Mouse (Mus musculus) cerebellum, adult 2 months (tissue): ENCODE data around the gene Tnip3. TPM values are rescaled to one million over a fixed set of nuclear protein-coding genes. Genes with fewer than 3 reads are reported as not detected.

Experiments used
- DNase-seq, 2 experiments: peaks; one replicate each; pipeline ENCODE4 v3.0.0; 2021
- H3K27ac ChIP-seq: fragments of 200-500 bp; 2 replicates; pipeline ENCODE4 v1.5.1; 2012; ENCODE audit warnings: low read length, control low read depth, inconsistent platforms; ENCODE audit not compliant: insufficient read depth
- H3K27me3 ChIP-seq: fragments of 200-500 bp; 2 replicates; pipeline ENCODE4 v1.6.1; 2012; ENCODE audit warnings: inconsistent platforms, mild to moderate bottlenecking, low read length, moderate library complexity; ENCODE audit not compliant: control insufficient read depth, insufficient read depth
- H3K4me1 ChIP-seq: fragments of 200-500 bp; 2 replicates; pipeline ENCODE4 v1.6.1; 2011; ENCODE audit warnings: low read length; ENCODE audit not compliant: control insufficient read depth, insufficient read depth
- H3K4me3 ChIP-seq: fragments of 200-500 bp; replicated peaks from 2 replicates; pipeline ENCODE3; 2011; ENCODE audit warnings: mild to moderate bottlenecking, low read depth, low read length, control low read depth; ENCODE audit not compliant: insufficient read depth
- CTCF ChIP-seq: fragments of 200-500 bp; IDR thresholded peaks from 2 replicates; pipeline ENCODE4 v1.5.1; 2011; ENCODE audit warnings: low read depth, mild to moderate bottlenecking, control low read depth, low read length, moderate library complexity, borderline replicate concordance; ENCODE audit not compliant: insufficient read depth
- POLR2A ChIP-seq: fragments of 200-500 bp; IDR thresholded peaks from 2 replicates; pipeline ENCODE4 v1.6.1; 2011; ENCODE audit warnings: low read length, control low read depth, borderline replicate concordance; ENCODE audit not compliant: insufficient read depth
- WGBS: fragments of 180-500 bp; shearing (Covaris S2); methylation state at CpG from one replicate; pipeline ENCODE4 v1.1.7; 2018; 5-methylcytosine and 5-hydroxymethylcytosine counted together
- polyA plus RNA-seq: library from polyadenylated mRNA; depleted of rRNA; stranded (reverse); fragments of >200 nt; gene quantifications from 2 replicates; pipeline ENCODE4 v1.2.3, GENCODE M21; 2012

Gene Tnip3
- polyA plus RNA-seq, 1 experiment = not detected

GRCm38 (mm10) chr6:65533687-65534086 is 8.6 kb downstream of the Tnip3 start:
- TF ChIP-seq CTCF (no peak), POLR2A (no peak)
- no peak overlapping the region for H3K4me3 ChIP-seq
- no peaks in the 10 kb centered on the region for H3K27me3 ChIP-seq
- DNase-seq = no peak
- 81% methylated on average over 1 of the region's 1 CpGs for WGBS
- no peaks in the 10 kb centered on the region for H3K4me1 ChIP-seq
- no peak overlapping the region for H3K27ac ChIP-seq

- Histone ChIP-seq H3K27ac (no peak overlapping the region), H3K4me3 (no peak overlapping the region), H3K27me3 (no peaks in the 10 kb centered on the region), H3K4me1 (no peaks in the 10 kb centered on the region)
- TF ChIP-seq CTCF = no peak
- no peak for TF ChIP-seq POLR2A
- WGBS = 24% methylated on average over 5 of the region's 5 CpGs
- DNase-seq = no peak
These were observed 12.3 kb downstream of the Tnip3 start for GRCm38 (mm10) chr6:65537327-65537884.

GRCm38 (mm10) chr6:65538022-65538652 is 13.0 kb downstream of the Tnip3 start:
- Histone ChIP-seq H3K27ac (no peak overlapping the region), H3K27me3 (no peaks in the 10 kb centered on the region)

GRCm38 (mm10) chr6:65538921-65539320 is 13.8 kb downstream of the Tnip3 start:
- Histone ChIP-seq H3K27me3 (no peaks in the 10 kb centered on the region), H3K4me3 (no peak overlapping the region), H3K4me1 (no peaks in the 10 kb centered on the region), H3K27ac (no peak overlapping the region)
- no peak for TF ChIP-seq CTCF
- no peak for TF ChIP-seq POLR2A
- WGBS = 78% methylated on average over 3 of the region's 3 CpGs
- no peak for DNase-seq

More at GRCm38 (mm10) chr6:65538022-65538652, 13.0 kb downstream of the Tnip3 start:
- 47% methylated on average over 9 of the region's 9 CpGs for WGBS
- TF ChIP-seq POLR2A = no peak
- no peak for TF ChIP-seq CTCF
- Histone ChIP-seq H3K4me1 (no peaks in the 10 kb centered on the region), H3K4me3 (no peak overlapping the region)
- no peak for DNase-seq

GRCm38 (mm10) chr6:65540138-65540537 is 15.0 kb downstream of the Tnip3 start:
- Histone ChIP-seq H3K4me1 (no peaks in the 10 kb centered on the region), H3K4me3 (no peak overlapping the region), H3K27me3 (no peaks in the 10 kb centered on the region), H3K27ac (no peak overlapping the region)
- WGBS = 16% methylated on average over 2 of the region's 2 CpGs
- no peak for TF ChIP-seq CTCF
- DNase-seq = no peak

- no peak for TF ChIP-seq POLR2A
- TF ChIP-seq CTCF = no peak
- no peak overlapping the region for H3K4me3 ChIP-seq
- no peak for DNase-seq
- H3K27ac ChIP-seq = no peak overlapping the region
- 85% methylated on average over 3 of the region's 3 CpGs for WGBS
- H3K27me3 ChIP-seq = no peaks in the 10 kb centered on the region
- H3K4me1 ChIP-seq = no peaks in the 10 kb centered on the region
These were observed 16.0 kb downstream of the Tnip3 start for GRCm38 (mm10) chr6:65541094-65541493.

GRCm38 (mm10) chr6:65542391-65542790 is 17.3 kb downstream of the Tnip3 start:
- Histone ChIP-seq H3K27ac (no peak overlapping the region), H3K27me3 (no peaks in the 10 kb centered on the region), H3K4me1 (no peaks in the 10 kb centered on the region), H3K4me3 (no peak overlapping the region)
- 64% methylated on average over 3 of the region's 3 CpGs for WGBS
- DNase-seq = no peak
- TF ChIP-seq CTCF = no peak
- no peak for TF ChIP-seq POLR2A

- DNase-seq = no peak
- Histone ChIP-seq H3K27me3 (no peaks in the 10 kb centered on the region), H3K4me1 (no peaks in the 10 kb centered on the region), H3K4me3 (no peak overlapping the region), H3K27ac (no peak overlapping the region)
- 43% methylated on average over 1 of the region's 1 CpGs for WGBS
- TF ChIP-seq CTCF = no peak
- TF ChIP-seq POLR2A = no peak
These were observed 17.8 kb downstream of the Tnip3 start for GRCm38 (mm10) chr6:65542913-65543312.
